Mouse (Mus musculus) right cerebral cortex, postnatal 4 days (tissue): Measurements from ENCODE around the gene Cmas.
A peak's percentile ranks its signal among the peaks of the same experiment; 100 is the strongest.

Experiments
- DNase-seq: peaks from one replicate; pipeline ENCODE4 v3.0.0-alpha.2; 2022

The Cmas gene

GRCm38 (mm10) chr6:142752331-142753246 lies 3.9 kb upstream of the Cmas start:
- no peak for DNase-seq

DNA sequence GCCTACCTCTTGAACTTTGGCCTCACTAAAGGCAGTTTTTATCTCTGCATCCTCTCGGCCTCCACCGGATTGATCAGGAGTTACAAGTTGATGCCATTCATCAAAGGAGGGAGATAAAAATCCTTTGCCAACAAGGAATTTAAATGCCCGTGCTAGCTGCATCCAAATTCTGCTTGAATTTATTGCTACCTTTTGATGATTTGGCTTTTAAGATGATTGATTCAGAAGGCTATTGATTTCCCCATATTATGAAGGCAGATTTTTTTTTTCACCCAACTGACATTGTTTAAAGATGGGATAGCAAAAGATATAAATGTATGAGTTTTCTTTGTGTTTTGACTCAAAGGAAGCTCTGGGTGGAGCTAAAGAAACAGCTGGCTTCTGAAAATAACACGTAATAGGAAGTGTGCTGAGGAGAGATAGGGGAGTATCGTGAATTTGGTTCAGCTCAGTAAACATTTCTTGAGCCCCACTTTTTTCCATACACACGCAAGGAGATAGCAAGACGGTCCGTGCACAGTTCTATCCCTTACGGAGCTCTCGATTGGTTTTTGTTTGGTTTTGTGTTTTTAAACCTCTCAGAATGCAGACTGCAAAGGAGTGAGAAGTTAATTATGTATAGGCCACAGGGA lies 964 bp downstream of the Cmas start:
- DNase-seq: no peak

GRCm38 (mm10) chr6:142757976-142758375 lies 1.5 kb downstream of the Cmas start:
- DNase-seq: no peak

- no peak for DNase-seq
Measured at GRCm38 (mm10) chr6:142758562-142758961, 2.1 kb downstream of the Cmas start.

DNA sequence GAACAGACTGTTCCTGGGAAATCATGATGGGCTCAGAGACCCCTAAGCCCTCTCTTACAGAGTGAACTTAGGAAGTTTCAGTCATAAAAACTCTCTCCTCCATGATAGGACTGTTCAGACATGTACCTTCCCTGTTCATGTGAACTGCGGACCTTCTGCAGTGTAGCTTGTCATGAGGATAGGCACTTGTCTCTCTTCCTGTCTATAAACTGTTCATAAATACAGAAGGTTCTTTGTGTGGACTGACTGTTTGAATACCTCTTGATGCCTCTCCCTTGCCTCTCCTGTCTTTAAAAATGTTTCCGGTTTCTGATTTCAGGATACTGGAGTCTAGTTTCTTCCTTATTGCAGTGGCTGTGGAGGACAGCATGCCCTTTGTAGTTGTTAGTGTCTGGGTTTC lies 3.1 kb downstream of the Cmas start:
- no peak for DNase-seq

- no peak for DNase-seq
Measured at GRCm38 (mm10) chr6:142764933-142765332, 8.4 kb downstream of the Cmas start.

GRCm38 (mm10) chr6:142767305-142767704 lies 10.8 kb downstream of the Cmas start:
- no peak for DNase-seq

GRCm38 (mm10) chr6:142769896-142770295 lies 13.4 kb downstream of the Cmas start:
- DNase-seq: no peak

DNA sequence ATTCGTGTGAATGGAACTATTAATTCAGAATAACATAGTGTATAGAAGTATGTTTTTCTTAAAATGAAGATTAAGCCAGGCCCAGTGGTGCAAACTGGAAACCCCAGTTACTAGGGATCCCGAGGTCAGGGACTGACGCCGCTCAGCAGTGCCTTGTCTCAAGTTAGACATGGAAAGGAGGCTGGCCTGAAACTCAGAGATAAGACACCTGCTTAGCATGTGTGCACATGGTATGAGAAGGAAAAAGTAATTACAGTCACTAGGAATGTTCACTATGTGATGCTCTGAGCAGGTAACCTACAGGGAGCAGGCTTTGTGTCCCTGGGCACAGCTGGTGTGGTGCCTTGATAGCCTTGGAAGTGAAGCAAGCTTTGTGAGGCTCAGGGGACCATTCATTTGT lies 15.2 kb downstream of the Cmas start:
- no peak for DNase-seq

DNA sequence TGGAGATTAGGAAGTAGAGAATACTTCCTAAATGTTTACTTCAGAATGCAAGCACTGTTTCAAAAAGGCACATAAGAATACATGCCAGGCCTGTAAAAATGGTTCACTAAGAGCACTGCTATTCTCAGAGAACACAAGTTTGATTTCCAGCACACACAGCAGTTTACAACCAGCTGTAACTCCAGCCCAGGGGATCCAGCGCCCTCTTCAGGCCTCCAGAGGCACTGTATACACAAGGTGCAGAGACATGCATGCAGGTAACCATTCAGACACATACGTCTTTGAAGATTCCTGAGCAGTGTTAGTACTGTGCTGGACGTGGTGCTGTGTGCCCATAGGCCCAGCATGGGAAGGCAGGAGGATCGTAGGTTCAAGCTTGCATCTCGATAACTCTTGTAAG lies 17.1 kb downstream of the Cmas start:
- no peak for DNase-seq

- no peak for DNase-seq
Measured at GRCm38 (mm10) chr6:142776935-142777334, 20.4 kb downstream of the Cmas start.

- DNase-seq: peak; percentile 46
Measured at GRCm38 (mm10) chr6:142779045-142779811, 22.7 kb downstream of the Cmas start.

GRCm38 (mm10) chr6:142779812-142780573 lies 23.5 kb downstream of the Cmas start:
- DNase-seq: no peak

- DNase-seq: no peak
Measured at GRCm38 (mm10) chr6:142780574-142781033, 24.1 kb downstream of the Cmas start.

GRCm38 (mm10) chr6:142781286-142781685 lies 24.8 kb downstream of the Cmas start:
- no peak for DNase-seq

GRCm38 (mm10) chr6:142785343-142785742 lies 28.9 kb downstream of the Cmas start:
- DNase-seq: no peak

DNA sequence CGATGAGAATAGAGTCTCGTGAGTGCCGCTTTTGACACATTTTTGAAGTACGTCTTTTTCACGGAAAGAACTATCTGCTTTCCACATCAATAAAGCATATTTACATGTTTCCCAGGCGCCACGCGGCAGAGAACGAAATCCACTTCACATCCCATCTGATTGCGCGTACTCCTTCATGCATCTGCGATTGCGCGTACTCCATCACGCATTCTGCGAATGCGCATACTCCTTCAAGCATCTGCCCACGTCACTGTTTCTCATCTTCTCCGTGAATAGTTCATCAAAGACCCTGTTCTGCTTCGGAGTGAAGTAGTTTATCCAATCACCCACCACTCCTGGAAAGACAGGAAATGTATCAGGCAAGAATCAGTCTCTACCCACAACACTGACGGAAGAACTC lies 29.6 kb downstream of the Cmas start:
- no peak for DNase-seq

DNA sequence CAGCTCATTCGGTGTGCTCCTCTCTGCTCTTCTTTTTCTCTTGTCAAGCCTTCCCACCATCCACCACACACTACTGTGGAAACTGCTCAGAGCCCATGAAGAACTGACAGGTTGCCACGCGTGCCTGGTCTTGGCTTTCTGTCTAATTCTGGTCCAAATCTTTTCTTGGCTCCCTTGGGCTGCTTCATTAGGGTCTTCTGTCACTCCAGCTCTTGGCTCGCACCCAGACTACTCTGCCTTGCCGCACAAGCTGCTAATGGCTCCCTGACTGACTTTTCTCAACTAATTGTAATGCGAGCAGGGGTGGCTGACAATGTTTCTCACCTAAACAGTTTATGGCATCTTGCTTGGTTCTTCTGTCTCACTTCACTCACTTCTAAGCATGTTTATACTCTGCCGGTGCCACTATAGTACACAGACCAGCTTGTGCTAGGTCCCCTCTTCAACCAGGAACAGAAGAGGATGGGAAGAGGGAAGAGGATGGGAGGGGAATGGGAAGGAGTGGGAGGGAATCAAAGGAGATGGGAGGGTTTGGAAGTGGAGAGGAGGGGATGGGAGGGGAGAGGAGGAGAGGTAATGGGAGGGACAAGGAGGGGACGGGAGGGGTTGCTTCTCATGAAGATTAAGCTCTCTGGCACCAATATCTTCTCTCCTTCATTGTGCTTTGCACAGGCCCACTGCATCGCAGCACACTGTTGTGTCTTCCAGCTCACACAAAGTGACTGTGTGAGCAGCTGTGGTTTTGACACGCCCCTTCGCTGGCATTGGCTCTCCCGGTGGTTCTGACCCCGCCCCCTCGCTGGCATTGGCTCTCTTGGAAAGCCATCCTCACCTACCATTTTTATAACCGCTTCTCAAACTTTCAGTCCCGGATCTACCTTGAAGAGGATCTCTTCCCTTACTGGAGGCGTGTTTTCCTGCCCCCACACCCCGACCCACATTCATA lies 31.8 kb downstream of the Cmas start:
- DNase-seq: peak; percentile 64

DNA sequence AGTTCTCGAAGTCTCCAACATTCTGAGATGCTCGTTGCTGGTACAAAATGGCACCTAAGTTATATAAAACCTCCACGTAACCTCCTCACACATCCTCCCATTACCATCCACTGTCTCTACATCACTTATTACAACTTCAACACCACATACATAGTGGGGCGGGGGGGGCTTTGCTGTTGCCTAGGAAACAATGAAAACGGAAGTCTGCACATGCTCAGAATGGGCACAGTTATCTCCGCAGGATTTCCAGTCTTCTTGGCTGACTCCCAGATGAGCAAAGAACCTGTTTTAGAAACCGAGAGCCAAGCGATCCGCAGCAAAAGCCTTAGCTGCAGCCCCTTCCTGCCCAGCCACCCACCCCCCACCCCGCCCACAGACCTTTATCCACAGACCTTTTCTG lies 33.2 kb downstream of the Cmas start:
- no peak for DNase-seq

GRCm38 (mm10) chr6:142792241-142792968 lies 35.9 kb downstream of the Cmas start:
- no peak for DNase-seq

GRCm38 (mm10) chr6:142793468-142793867 lies 37.0 kb downstream of the Cmas start:
- no peak for DNase-seq
